Mouse (Mus musculus) adrenal gland, adult 8-10 months (tissue): ENCODE results near the gene Ric3. TPM values are rescaled to one million over a fixed set of nuclear protein-coding genes. Genes with fewer than 3 reads are reported as not detected.
A peak's percentile ranks its signal among the peaks of the same experiment; 100 is the strongest.

Experiments
- DNase-seq: peaks from one replicate; pipeline ENCODE4 v3.0.0; 2022
- total RNA-seq, 4 experiments: library from RNA; stranded (reverse); gene quantifications; 2 replicates each; pipeline ENCODE4 v1.2.4; 2022

The Ric3 gene
- total RNA-seq, 4 experiments from 2014 or later = 70.1 to 94.0 (median 82.6) TPM

DNA sequence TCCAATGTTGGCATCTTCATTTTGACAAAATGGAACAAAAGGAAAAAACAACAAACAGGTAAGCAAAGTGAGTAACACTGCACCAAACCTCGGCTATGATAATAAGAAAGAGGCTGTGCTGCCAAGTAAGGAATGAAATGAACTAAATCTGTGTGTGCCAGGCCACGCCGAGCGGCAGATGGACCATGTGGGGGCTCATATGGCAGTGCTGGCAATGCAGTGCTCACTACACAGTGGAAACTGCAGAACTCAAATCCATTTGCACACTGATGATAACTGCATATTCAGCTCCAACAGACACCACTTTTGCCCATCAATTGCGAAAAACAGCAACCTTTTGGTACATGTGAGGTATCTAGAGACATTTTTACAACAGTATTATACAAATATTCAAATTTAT lies 43.7 kb downstream of the Ric3 start:
- DNase-seq = no peak

DNA sequence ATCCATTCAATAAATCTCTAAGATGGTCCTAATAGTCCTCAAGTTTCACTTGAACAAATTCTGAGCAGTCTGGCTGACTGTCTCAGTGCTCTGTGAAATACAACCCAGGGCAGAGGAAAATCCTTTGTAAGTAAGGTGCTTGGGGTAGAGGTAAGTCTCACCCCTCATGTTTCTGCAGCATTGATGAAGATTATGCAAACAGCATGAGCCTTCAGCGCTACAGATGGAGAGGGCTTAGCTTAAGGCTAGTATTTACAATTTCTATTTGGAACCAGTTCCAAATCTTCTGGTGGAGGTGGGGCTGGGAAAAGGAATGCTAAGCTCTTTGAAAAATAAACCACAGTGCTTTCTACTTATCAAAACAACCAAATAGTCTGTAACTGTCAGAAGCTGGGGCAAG lies 44.1 kb downstream of the Ric3 start:
- DNase-seq = no peak

DNA sequence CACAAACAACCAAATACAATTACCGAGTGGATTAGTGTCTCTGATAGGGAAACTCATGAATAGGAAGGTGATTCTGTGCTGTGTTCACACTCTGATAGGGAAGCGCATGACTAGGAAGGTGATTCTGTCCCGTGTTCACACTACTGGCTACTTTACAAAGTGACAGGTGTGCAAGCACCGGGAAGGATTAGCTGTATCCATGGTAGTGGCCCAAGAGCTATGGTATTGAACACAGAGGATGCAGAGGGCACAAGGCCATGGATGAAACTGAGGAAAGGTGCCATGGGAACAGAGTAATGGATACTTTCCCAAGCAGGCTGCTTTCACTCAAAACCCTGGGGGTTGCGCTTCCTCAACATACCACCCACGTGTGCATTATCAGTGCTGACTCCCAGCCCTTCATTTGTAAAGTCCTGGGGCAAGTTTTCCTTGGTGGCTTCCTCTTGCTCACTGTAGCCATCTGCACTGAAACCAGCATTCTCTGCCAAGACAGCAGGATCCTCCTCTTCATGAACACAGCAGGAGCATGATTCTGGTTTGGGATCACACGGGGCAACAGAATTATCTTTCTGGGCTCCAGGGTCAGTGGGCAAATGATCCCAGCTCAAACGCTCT lies 44.9 kb downstream of the Ric3 start:
- DNase-seq = no peak

DNA sequence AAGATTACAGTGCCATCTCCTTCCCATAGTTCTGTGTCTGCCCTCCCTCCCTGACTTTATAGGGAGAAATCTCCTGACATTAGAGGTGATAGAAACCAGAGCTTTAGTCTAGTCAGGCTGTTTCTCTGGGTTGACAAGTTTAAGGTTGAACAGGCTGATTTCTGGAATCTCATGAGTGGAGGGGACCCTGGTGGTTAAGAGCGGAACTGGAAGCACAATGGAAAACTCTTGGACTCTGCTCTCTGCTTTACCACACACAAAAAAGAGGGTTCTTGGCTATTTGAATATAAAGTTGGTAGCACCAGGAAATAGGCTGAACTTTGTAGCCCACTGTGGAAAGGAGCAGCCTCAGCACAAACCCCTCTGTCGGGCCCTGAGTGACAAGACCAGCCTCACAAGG lies 51.1 kb downstream of the Ric3 start:
- DNase-seq = no peak

DNA sequence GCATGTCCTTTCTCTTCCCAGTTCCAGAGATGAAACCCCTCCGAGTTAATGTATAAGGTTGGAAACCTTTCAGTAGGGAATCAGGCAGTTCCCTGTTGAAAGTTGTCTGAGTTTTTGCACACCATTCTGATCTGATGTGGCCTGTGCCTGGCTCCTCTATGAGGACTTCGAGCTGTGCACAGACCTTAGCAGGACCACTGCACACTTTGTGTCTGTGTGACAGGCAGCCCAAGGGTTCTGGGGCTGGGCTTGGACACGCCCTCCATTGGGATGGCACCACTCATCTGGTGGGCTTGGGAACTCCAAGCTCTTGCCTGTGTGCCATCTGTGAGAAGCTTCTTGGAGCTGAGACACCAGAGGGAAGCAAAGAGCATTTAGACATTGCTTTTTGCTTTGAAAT lies 51.8 kb downstream of the Ric3 start:
- DNase-seq = no peak

DNA sequence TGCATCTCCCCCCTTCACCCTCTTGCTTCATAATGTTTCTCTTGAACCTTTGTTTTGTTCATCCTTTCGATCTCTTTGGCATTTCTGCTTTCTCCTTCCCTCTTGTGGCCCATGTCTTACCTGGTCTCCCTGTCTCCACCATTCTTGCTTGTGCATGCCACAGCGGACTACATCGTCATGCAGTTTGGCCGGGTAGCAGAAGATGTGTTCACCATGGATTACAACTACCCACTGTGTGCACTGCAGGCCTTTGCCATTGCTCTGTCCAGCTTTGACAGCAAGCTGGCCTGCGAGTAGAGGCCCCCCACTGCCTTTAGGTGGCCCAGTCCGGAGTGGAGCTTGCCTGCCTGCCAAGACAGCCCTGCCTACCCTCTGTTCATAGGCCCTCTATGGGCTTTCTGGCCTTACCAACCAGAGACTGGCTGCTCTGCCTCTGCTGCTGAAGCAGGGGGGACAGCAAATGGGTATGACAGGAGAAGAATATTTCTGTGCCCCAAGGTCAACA lies 53.1 kb downstream of the Ric3 start:
- no peak for DNase-seq

DNA sequence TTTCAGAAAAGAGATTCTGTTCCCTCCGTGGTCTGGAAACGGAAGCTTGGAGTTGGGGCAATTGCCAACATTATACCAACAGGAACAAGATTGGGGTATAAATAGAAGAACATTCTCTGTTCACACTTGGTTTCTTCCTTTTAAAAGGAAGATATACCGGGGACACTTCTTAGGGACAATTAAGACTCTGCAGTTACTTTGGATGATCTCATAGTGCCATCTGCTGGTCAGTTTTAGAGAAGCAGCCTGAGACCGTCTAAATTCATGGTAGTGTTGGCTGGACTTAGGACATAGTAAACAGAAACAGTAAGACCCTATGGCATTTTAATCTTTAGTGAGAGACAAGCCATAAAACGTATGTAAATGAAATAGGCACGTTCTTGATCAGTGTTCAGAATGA lies 54.9 kb downstream of the Ric3 start:
- no peak for DNase-seq

DNA sequence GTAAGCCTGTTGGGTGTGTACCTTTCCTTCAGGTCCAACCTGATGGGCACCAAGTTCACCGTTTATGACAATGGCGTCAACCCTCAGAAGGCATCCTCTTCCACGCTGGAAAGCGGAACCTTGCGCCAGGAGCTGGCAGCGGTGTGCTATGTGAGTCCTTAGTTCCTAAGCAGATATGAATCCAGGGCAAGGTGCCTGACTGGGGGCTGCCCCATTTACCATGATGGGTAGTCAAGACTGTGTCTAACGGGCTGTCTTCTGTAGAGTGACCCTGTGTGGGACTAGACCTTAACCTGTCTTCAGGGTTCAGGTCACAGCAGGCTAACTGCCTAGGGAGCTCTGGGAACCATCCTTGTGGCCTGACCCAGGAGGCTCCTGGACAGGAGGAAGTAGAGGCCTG lies 55.4 kb downstream of the Ric3 start:
- no peak for DNase-seq

DNA sequence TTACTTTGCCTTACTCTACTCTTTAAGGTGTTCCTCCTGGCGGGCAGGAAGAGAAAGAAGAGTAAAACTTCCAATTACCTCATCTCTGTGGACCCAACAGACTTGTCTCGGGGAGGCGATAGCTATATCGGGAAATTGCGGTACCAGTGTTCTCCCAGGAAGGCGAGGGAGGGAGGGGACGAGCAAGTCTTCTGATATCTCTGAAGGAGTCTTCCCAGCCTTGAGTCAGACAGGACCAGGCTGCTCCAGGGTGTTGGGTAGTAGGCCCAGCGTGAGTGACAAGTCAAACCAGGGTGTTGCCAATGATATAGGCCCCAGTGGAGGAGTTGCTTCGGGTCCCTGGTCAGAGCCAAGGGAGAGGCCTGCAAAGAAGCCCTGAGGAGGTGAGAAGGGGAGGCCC lies 56.2 kb downstream of the Ric3 start:
- no peak for DNase-seq

DNA sequence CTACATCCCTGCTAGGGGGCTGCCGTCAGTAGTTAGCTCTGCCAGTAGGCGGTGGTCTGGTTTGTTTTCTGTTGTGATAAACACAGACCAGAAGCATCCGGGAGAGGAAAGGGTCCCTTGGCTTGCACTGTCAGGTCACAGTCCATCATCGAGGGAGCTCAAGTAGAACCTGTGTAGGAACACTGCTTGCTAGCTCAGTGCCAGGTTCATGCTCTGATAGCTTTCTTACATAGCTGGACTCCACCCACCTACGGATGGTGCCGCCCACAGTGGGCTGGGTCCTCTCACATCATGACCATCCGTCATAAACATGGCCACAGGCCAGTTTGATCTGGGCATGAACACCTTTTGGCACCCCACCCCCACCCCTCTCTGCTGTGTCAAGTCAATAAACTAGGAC lies 57.4 kb downstream of the Ric3 start:
- no peak for DNase-seq

DNA sequence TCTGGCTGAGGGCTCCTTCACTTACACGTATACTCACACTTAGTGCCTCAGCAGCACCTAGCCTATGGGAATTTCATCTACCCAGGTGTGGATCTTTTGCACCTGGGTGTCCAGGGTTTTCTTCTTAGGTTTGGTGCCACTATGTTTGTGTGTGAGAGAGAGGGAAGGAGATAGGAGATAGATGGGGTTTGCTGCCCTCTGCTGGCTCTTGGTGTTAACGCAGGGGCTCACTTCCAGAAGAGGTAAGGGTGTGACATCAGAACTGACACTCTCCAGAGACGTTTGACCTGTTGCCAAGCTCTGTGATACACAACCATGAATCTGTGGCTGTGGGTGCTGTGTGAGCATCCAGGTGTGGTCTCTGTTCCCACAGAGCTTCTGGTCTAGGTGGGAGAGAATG lies 61.7 kb downstream of the Ric3 start:
- peak; percentile 48 for DNase-seq

DNA sequence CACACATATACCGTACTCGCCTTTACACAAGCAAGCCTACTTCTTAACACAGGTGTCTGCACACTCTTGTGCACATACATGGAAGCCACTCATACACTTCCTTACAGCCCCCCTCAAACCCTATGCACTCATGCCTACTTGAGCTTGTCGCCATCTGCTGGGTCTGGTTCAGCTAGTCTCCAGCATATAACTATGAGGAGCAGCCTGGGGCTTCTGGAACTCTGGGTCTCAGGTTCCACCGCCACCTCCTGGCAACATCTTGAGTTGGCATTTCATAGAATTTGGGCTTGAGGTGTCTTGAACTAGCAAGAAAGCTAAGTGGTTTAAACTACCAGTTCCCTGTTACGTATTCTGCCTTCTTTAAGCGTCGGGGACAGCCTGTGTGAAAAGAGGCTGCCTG lies 63.9 kb downstream of the Ric3 start:
- DNase-seq = no peak

DNA sequence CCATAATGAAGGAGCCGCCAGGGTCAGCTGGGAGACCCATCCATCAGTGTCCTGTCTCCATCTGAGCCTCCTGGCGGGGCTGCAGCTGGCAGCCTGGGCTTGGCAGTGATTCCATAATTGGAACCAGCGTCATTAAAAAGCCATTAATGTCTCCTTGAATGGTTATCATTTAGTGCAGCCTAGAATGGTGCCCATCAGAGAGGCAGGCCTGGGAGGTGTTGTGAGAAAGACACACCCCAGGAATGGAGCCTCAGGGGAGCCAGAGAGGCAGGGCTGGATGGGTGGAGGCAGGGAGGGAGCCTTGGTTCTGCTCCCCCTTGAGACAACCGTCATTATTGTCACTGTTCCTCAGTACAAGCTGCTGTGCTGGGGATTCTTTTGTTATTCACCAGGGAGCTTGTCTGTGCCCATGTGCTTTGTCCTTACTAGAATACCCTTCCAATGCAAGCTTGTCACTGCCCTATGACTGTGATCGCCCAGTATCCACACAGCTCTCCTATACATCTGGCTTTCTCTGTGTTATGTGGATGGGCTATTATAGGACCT lies 66.7 kb downstream of the Ric3 start:
- DNase-seq = peak; percentile 30

DNA sequence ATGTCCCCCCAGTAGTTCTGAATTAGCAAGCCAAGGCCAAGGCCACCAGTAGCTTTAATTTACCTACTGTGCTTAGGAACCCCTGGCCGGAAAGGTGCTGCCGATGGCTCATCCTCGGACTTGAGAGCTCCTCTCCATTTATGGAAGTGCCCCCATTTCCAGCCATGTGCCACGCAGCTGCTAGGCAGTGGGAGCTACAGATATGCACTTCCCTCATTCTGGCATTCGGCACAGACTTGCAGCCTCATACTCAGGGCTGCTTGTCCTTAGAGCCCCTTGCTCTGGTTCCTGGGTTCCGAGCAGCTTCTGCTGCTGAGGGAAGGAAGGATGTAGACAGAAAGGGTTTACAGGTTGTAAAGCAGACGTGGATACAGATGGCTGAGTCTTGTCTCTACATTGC lies 68.3 kb downstream of the Ric3 start:
- DNase-seq = no peak

DNA sequence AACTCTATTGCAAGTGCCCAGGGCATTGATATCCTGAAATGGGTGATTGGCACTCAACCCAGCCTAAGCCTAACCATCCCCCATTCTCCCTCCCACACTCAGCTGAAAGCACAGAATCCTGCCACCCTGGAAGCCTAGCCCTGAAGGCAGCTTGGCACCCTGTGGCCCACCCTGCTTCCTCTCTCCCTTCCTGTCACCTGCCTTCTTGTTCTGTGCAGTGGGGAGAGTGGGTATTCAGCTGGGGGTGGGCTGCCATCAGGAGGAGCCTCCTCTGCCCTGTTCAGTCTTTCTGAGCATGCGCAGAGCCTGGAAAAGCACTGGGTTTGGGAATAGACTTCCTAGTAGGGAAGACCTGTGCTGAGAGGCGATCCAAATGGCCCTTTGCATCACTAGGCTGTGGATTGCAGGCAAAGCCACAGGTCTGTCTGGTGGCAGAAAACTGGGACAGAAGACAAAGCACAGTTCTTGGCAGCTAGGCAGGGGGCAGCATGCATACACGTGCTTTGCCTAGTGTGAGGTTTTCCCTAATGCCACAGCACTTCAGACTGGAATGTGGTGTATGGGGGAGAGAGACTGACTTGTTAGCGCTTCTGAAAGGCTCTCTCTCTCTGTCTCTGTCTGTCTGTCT lies 70.0 kb downstream of the Ric3 start:
- no peak for DNase-seq

DNA sequence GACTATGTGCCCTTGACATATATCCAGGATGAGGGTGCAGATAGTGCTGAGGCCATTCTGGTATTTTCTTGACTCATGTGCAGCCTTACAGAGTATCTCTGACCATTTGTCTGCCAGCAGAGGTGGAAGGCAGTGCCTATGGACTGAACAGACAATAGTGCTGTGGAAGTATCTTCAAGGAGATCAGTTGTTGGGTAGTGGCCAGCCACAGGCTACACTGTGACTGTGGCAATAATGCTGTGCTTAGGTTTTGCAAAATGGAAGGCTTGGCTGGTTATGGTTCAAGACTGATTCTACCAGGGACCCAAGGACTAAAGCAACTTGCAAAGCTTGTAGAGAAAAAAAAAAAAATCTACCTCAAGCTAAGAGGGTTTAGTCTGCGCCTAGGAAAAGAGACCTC lies 70.6 kb downstream of the Ric3 start:
- no peak for DNase-seq

DNA sequence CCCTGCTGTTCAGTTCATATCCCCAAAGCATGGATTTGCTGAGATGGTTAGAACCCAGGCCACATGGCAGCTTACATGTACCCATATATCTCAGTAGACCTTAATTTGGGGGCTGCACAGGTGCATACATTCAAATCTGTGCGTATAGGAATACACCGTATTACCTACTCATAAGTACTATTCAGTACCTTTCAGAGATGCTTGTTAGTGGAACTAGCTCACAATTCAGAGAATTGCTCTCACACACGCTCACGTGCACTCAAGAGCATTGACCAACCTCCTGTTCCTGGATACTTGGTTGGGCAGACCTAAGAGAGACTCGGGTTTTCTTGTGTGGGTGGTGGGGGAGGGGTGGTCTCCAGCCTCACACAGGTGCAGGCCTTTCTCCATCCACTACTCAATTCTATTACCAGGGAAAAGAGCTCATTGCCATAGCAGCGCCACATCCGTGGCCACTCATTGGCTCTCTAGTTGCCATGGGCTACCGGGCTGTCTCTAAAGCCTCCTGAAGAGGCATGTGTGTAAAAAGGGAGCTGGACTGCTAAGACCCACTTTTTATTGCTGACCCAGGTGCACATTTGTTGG lies 71.4 kb downstream of the Ric3 start:
- no peak for DNase-seq

DNA sequence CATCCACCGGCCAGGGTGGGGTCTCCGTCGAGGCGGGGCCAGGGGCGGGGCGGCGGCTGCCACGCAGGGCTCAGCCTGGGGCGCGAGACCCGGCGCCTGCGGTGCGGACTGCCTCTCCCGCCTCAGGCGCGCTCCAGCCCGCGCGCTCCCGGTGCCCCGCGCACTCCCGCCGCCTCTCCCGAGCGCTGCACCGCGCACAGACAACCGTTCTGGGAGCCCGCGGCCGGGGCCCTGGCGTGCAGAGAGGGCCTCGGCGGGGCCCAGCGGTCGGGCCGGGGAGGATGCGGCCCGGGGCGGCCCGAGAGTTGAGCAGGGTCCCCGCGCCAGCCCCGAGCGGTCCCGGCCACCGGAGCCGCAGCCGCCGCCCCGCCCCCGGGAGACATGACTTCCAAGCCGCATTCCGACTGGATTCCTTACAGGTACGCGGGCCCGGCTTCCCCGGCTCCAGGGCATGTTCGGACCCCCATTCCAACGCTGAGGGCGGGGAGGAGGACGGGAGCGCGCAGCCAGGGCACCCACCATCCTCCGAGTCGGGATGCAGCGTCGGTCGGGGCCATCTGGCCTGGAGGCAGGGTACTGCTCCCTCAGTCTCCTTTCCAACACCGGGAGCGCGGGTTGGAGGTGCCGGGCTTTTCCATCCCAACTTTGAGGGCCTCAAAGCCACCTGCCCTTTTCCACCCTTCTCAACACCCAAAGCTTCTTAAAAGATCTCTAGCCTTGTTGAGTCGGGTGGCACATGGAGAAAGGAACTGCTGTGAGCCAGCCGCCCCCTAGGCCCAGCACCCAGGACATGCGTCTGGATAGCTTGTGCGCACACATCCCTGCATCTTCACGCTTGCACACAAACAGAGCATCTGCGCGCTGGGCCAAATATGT lies 72.2 kb downstream of the Ric3 start:
- no peak for DNase-seq

DNA sequence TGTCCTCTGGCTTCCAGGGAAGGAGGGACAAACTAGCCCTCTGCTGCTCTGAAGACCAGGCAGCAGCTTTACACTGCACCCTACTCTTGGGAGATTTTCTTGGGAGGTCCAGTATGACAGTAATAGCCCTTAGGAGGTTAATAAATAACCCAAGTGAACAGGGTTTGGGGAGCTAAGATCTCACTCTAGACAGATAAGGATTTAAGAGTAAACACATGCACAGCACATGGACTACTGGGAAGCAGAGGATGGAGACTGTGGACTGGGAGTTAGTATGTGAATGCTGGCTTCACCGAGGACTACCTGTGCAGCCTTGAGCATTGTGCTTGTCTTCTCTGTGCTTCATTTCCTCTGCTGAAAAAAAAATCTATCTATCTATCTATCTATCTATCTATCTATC lies 73.9 kb downstream of the Ric3 start:
- no peak for DNase-seq

DNA sequence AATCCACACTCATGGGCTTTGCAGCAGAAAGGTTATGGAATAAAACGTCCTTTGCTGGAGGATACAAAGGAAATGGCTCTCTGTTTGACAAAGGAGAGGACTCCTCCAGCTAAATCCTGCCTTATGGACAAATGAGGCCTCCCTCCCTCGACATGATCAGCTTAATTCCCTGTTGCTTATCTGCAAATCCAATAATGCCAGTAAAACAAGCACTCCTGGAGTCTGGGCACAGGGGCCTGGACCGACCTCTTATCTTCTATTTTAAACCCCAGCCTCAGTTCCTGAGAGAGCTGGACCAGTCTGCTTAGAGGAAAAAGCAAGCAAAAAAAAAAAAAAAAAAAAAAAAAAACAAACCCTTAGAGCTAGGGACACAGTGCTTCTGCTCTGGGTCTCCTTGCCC lies 79.5 kb downstream of the Ric3 start:
- no peak for DNase-seq

DNA sequence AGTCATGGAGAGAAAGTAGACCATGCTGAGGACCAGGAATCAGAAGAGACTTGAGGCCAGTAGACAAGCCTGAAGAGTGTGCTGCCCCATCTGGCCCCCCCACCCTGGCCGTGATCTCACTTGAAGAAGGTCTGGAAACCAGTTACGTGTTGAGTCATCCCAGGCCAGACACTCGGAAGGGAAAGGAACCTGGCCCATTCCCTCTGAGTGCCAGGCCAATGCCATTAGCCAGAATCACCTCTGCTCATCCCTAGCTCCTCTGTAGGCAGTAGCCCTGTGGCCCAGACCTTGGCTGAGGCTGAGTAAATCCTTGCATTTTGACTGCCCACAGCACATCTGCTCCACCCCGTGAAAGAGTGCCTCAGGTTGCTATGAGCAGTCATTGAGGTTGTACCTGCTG lies 81.2 kb downstream of the Ric3 start:
- DNase-seq = no peak

DNA sequence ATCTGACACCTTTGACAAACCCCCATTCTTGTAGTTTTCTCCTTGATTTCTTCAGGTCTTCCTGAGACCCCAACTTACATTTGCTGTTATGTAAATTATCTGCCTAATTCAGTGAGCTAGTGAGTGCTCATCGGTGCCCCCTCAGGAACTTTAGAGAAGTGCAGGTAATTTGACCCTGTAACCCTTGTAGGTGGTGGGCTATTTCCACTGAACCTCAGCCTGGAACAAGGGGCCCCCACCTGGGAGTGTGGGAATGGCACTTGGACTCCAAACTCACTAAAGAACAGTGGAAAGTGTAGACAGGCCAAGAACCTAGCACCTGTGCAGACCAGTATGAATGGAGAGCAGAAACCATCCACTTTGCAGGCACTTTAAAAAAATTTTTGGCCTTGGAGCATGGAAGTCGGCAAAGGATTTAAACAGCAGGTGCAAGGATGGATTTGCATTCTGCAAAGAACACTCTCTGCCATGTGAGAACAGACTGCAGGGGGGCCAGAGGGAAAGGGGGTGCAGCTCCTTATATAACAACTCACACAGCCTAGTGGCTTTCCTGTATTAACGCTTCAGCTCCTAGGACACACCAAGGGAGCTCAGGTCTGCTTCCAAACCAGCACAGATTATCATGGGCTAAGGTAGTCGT lies 82.7 kb downstream of the Ric3 start:
- DNase-seq = no peak

DNA sequence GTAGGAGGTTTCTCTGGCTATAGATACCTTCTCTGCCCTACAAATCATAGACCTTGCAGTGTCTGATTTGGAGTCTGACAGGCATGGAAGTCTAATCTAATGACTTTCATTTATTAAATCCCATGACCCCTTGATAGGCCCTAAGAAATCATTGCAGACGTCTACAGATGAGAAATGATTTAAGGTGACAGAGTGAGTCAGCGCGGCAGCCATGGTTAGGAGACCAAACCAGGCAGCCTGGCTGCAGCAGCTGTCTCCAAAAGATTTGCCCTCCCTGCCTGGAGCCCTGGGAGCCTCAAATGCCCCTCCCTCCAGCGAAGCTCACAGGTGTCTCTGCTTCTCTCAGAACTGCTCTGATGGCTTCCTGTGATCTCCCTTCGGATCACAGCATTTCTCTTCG lies 87.0 kb downstream of the Ric3 start:
- DNase-seq = no peak
